Mouse (Mus musculus): ENCODE measurements around the gene Hoxd10.

Gene Hoxd10

GRCm38 (mm10) chr2:74691022-74691951 lies at the start of gene Hoxd10:
Gene Hoxd10, plus strand, starts transcription at chr2:74691924.
- DNase-seq (ENCODE audit: low spot score in 2 of 2): no peak

- no peak for DNase-seq (ENCODE audit: low spot score in 2 of 2)
Observed at GRCm38 (mm10) chr2:74642431-74642830, 49.3 kb upstream of the Hoxd10 start.

- DNase-seq (ENCODE audit: low spot score in 2 of 2): no peak
Observed at GRCm38 (mm10) chr2:74645631-74646030, 46.1 kb upstream of the Hoxd10 start.

GRCm38 (mm10) chr2:74647082-74647864 lies 44.5 kb upstream of the Hoxd10 start:
- no peak for DNase-seq (ENCODE audit: low spot score in 2 of 2)

GRCm38 (mm10) chr2:74652996-74653340 lies 38.8 kb upstream of the Hoxd10 start:
- DNase-seq (ENCODE audit: low spot score in 2 of 2): no peak

GRCm38 (mm10) chr2:74653781-74654535 lies 37.8 kb upstream of the Hoxd10 start:
- no peak for DNase-seq (ENCODE audit: low spot score in 2 of 2)

- no peak for DNase-seq (ENCODE audit: low spot score in 2 of 2)
Observed at GRCm38 (mm10) chr2:74654743-74655419, 36.8 kb upstream of the Hoxd10 start.

- no peak for DNase-seq (ENCODE audit: low spot score in 2 of 2)
Observed at GRCm38 (mm10) chr2:74655420-74655781, 36.3 kb upstream of the Hoxd10 start.

- DNase-seq (ENCODE audit: low spot score in 2 of 2): no peak
Observed at GRCm38 (mm10) chr2:74655821-74656631, 35.7 kb upstream of the Hoxd10 start.

GRCm38 (mm10) chr2:74656632-74657021 lies 35.1 kb upstream of the Hoxd10 start:
- no peak for DNase-seq (ENCODE audit: low spot score in 2 of 2)

GRCm38 (mm10) chr2:74657251-74658023 lies 34.3 kb upstream of the Hoxd10 start:
- DNase-seq (ENCODE audit: low spot score in 2 of 2): no peak

GRCm38 (mm10) chr2:74658024-74658666 lies 33.6 kb upstream of the Hoxd10 start:
- no peak for DNase-seq (ENCODE audit: low spot score in 2 of 2)

GRCm38 (mm10) chr2:74658667-74659371 lies 32.9 kb upstream of the Hoxd10 start:
- no peak for DNase-seq (ENCODE audit: low spot score in 2 of 2)

GRCm38 (mm10) chr2:74659507-74660005 lies 32.2 kb upstream of the Hoxd10 start, which contains the start of gene Evx2:
Gene Evx2, minus strand, starts transcription at chr2:74659557.
- DNase-seq (ENCODE audit: low spot score in 2 of 2): no peak

- DNase-seq (ENCODE audit: low spot score in 2 of 2): no peak
Observed at GRCm38 (mm10) chr2:74660421-74661375, 31.0 kb upstream of the Hoxd10 start.

GRCm38 (mm10) chr2:74661685-74662084 lies 30.0 kb upstream of the Hoxd10 start:
- DNase-seq (ENCODE audit: low spot score in 2 of 2): peak in 1 of 2 experiments; percentile 28

- peak in 1 of 2 experiments; percentile 65 for DNase-seq (ENCODE audit: low spot score in 2 of 2)
Observed at GRCm38 (mm10) chr2:74663291-74663925, 28.3 kb upstream of the Hoxd10 start.
